ENCODE assay signal across 22 mouse cellular contexts in genomic region chr15:18850497-18850896, GRCm38 (mm10). TPM values are rescaled to one million over a fixed set of nuclear protein-coding genes. Genes with fewer than 3 reads are reported as not detected.
DNase-seq lines count a peak whose midpoint lies in the region; ATAC-seq and TF ChIP-seq lines count a peak whose summit lies in the region.
"Had no signal": no experiment of that assay in that cellular context is flagged by ENCODE, and none has a peak within 500 bp of the region (broad histone marks: within the 10 kb centered on the region; RNA-seq: fewer than 3 reads in every experiment).

No protein-coding gene starts in this region.

- H3K36me3 ChIP-seq in forebrain, embryonic 14.5 days (ENCODE audit: control insufficient read depth, insufficient read depth, low read length), result no peaks in the 10 kb centered on the region
- H3K36me3 ChIP-seq in forebrain, postnatal 0 days (ENCODE audit: insufficient read depth), result no peaks in the 10 kb centered on the region
- no peaks in the 10 kb centered on the region for H3K36me3 ChIP-seq in midbrain, postnatal 0 days (ENCODE audit: insufficient read depth, low read length)
- no peaks in the 10 kb centered on the region for H3K36me3 ChIP-seq in midbrain, embryonic 13.5 days
- H3K36me3 ChIP-seq: embryonic facial prominence, embryonic 15.5 days; intestine, embryonic 15.5 days; limb, embryonic 13.5 days; liver, embryonic 15.5 days; midbrain, embryonic 10.5 days; neural tube, embryonic 13.5 days had no signal

- no peak overlapping the region for H3K9ac ChIP-seq in forebrain, embryonic 14.5 days (ENCODE audit: low read length)
- no peak overlapping the region for H3K9ac ChIP-seq in forebrain, postnatal 0 days
- no peak overlapping the region for H3K9ac ChIP-seq in midbrain, postnatal 0 days (replicated peaks; ENCODE audit: low read length, poor library complexity, severe bottlenecking)
- H3K9ac ChIP-seq in midbrain, embryonic 13.5 days (replicated peaks), result no peak overlapping the region
- H3K9ac ChIP-seq: embryonic facial prominence, embryonic 15.5 days; hindbrain, embryonic 13.5 days; intestine, embryonic 15.5 days; limb, embryonic 13.5 days; liver, embryonic 15.5 days; neural tube, embryonic 13.5 days had no signal

- no peak overlapping the region for H3K4me2 ChIP-seq in forebrain, embryonic 14.5 days (ENCODE audit: low read length)
- H3K4me2 ChIP-seq in forebrain, postnatal 0 days (ENCODE audit: low read depth), result no peak overlapping the region
- no peak overlapping the region for H3K4me2 ChIP-seq in midbrain, postnatal 0 days (ENCODE audit: low read depth, low read length, poor library complexity, severe bottlenecking)
- H3K4me2 ChIP-seq in midbrain, embryonic 13.5 days (replicated peaks), result no peak overlapping the region
- H3K4me2 ChIP-seq: embryonic facial prominence, embryonic 15.5 days; heart, embryonic 11.5 days; hindbrain, embryonic 13.5 days; intestine, embryonic 15.5 days; limb, embryonic 13.5 days; liver, embryonic 15.5 days; neural tube, embryonic 13.5 days had no signal

- no peaks in the 10 kb centered on the region for H3K27me3 ChIP-seq in forebrain, embryonic 14.5 days (replicated peaks; ENCODE audit: control insufficient read depth, insufficient read depth, low read length)
- H3K27me3 ChIP-seq in forebrain, postnatal 0 days (ENCODE audit: insufficient read depth, low read length), result no peaks in the 10 kb centered on the region
- no peaks in the 10 kb centered on the region for H3K27me3 ChIP-seq in midbrain, postnatal 0 days (ENCODE audit: insufficient read depth, low read length)
- no peaks in the 10 kb centered on the region for H3K27me3 ChIP-seq in midbrain, embryonic 13.5 days
- H3K27me3 ChIP-seq: CH12.LX; embryonic facial prominence, embryonic 15.5 days; hindbrain, embryonic 13.5 days; intestine, embryonic 15.5 days; limb, embryonic 13.5 days; liver, embryonic 15.5 days; neural tube, embryonic 13.5 days had no signal

- DNase-seq in forebrain, embryonic 14.5 days (ENCODE audit: low spot score), result peak; percentile 63
- DNase-seq in forebrain, postnatal 0 days, result no peak
- peak; percentile 79 for DNase-seq in midbrain, postnatal 0 days (ENCODE audit: low spot score)
- peak; percentile 50 for DNase-seq in cerebellum, adult 9-10 months
- DNase-seq in adipocyte (ENCODE audit: low spot score), result no peak
- no peak for DNase-seq in gastrocnemius, postnatal 25 days
- DNase-seq: heart, postnatal 10 days; kidney, postnatal 36 days; right cerebral cortex, adult 18-20 months; thymus, postnatal 36 days had no signal

- 70% methylated on average over 2 of the region's 2 CpGs for WGBS in forebrain, embryonic 14.5 days
- WGBS in forebrain, postnatal 0 days, result 68% methylated on average over 2 of the region's 2 CpGs
- WGBS in midbrain, postnatal 0 days, result 80% methylated on average over 2 of the region's 2 CpGs
- 82% methylated on average over 2 of the region's 2 CpGs for WGBS in midbrain, embryonic 13.5 days

- no peak for TF ChIP-seq CTCF in forebrain, postnatal 0 days (IDR thresholded peaks at IDR 0.05; ENCODE audit: low read depth)
- no peak for TF ChIP-seq CTCF in midbrain, postnatal 0 days (IDR thresholded peaks at IDR 0.05)

- H3K9me3 ChIP-seq in forebrain, embryonic 14.5 days (replicated peaks; ENCODE audit: control insufficient read depth, low read length), result no peaks in the 10 kb centered on the region
- no peaks in the 10 kb centered on the region for H3K9me3 ChIP-seq in forebrain, postnatal 0 days (ENCODE audit: low read length)
- H3K9me3 ChIP-seq in midbrain, postnatal 0 days (ENCODE audit: low read length), result no peaks in the 10 kb centered on the region
- H3K9me3 ChIP-seq in midbrain, embryonic 13.5 days, result peaks cover 2% of the 10 kb centered on the region; the same call in 1 of the 2 replicates
- H3K9me3 ChIP-seq: embryonic facial prominence, embryonic 15.5 days; hindbrain, embryonic 13.5 days; intestine, embryonic 15.5 days; limb, embryonic 13.5 days; liver, embryonic 15.5 days; midbrain, embryonic 10.5 days; neural tube, embryonic 13.5 days had no signal

- H3K4me3 ChIP-seq in forebrain, embryonic 14.5 days (ENCODE audit: low read depth, low read length), result no peak overlapping the region
- no peak overlapping the region for H3K4me3 ChIP-seq in forebrain, postnatal 0 days (ENCODE audit: low read depth, low read length)
- no peak overlapping the region for H3K4me3 ChIP-seq in midbrain, postnatal 0 days (ENCODE audit: low read depth, low read length)
- H3K4me3 ChIP-seq in midbrain, embryonic 13.5 days (replicated peaks), result no peak overlapping the region
- H3K4me3 ChIP-seq: embryonic facial prominence, embryonic 15.5 days; hindbrain, embryonic 13.5 days; intestine, embryonic 15.5 days; limb, embryonic 13.5 days; liver, embryonic 15.5 days; midbrain, embryonic 10.5 days; neural tube, embryonic 13.5 days had no signal

- H3K27ac ChIP-seq in forebrain, embryonic 14.5 days (ENCODE audit: low read depth, low read length), result no peak overlapping the region
- no peak overlapping the region for H3K27ac ChIP-seq in forebrain, postnatal 0 days (ENCODE audit: low read depth, low read length)
- no peak overlapping the region for H3K27ac ChIP-seq in midbrain, postnatal 0 days (ENCODE audit: low read depth, low read length)
- H3K27ac ChIP-seq in midbrain, embryonic 13.5 days, result no peak overlapping the region
- H3K27ac ChIP-seq: embryonic facial prominence, embryonic 15.5 days; hindbrain, embryonic 13.5 days; intestine, embryonic 15.5 days; limb, embryonic 13.5 days; liver, embryonic 15.5 days; macrophage; midbrain, embryonic 10.5 days; neural tube, embryonic 13.5 days had no signal

- no peaks in the 10 kb centered on the region for H3K4me1 ChIP-seq in forebrain, embryonic 14.5 days (ENCODE audit: control insufficient read depth, insufficient read depth, low read length)
- no peaks in the 10 kb centered on the region for H3K4me1 ChIP-seq in forebrain, postnatal 0 days (ENCODE audit: insufficient read depth)
- H3K4me1 ChIP-seq in midbrain, postnatal 0 days (ENCODE audit: insufficient read depth, low read length), result no peaks in the 10 kb centered on the region
- H3K4me1 ChIP-seq in midbrain, embryonic 13.5 days (replicated peaks), result no peaks in the 10 kb centered on the region
- H3K4me1 ChIP-seq: embryonic facial prominence, embryonic 15.5 days; hindbrain, embryonic 13.5 days; intestine, embryonic 15.5 days; limb, embryonic 13.5 days; liver, embryonic 15.5 days; midbrain, embryonic 10.5 days; neural tube, embryonic 13.5 days had no signal

- peak; percentile 66; the same call in 1 of the 2 replicates for ATAC-seq in forebrain, embryonic 14.5 days
- no peak for ATAC-seq in forebrain, postnatal 0 days
- no peak for ATAC-seq in midbrain, postnatal 0 days (ENCODE audit: low FRiP score)
- no peak for ATAC-seq in midbrain, embryonic 13.5 days
- ATAC-seq: intestine, embryonic 15.5 days had no signal

RNA-seq across cellular contexts. Expression of gene Cdh10, which starts 31.8 kb away (rescaled TPM):
- 14.1 and 19.9 TPM in 2 replicates for polyA plus RNA-seq in forebrain, embryonic 14.5 days (2014; fragmentation: Nextera tagmentation; extraction: Ambion mirVana)
- total RNA-seq in forebrain, postnatal 0 days (2014; rRNA removed), result 40.2 and 42.7 TPM in 2 replicates
- polyA plus RNA-seq in forebrain, postnatal 0 days (2015; fragmentation: Nextera tagmentation; extraction: Ambion mirVana), result 20.6 and 24.3 TPM in 2 replicates
- total RNA-seq in midbrain, postnatal 0 days (2014; rRNA removed), result 44.1 and 44.9 TPM in 2 replicates
- 24.4 and 27.5 TPM in 2 replicates for polyA plus RNA-seq in midbrain, postnatal 0 days (2015; fragmentation: Nextera tagmentation; extraction: Ambion mirVana)
- 13.1 and 13.4 TPM in 2 replicates for polyA plus RNA-seq in midbrain, embryonic 13.5 days (2015; fragmentation: Nextera tagmentation; extraction: Ambion mirVana)
- not detected for total RNA-seq in gastrocnemius, postnatal 25 days (2021)
- total RNA-seq: CH12.LX, MEL had no signal
- polyA plus RNA-seq: liver, embryonic 15.5 days; macrophage had no signal

Comparison
In these comparisons a context has a peak if more than half of its experiments do, and no peak if none do; other contexts are left out.
1. DNase-seq: peak in forebrain, embryonic 14.5 days (single experiment), midbrain, postnatal 0 days (single experiment) and cerebellum, adult 9-10 months (single experiment); none in forebrain, postnatal 0 days (single experiment), adipocyte (single experiment) and gastrocnemius, postnatal 25 days (single experiment).